Mouse (Mus musculus) limb, embryonic 11.5 days (tissue): ENCODE data around the gene Matn4. TPM values are rescaled to one million over a fixed set of nuclear protein-coding genes. Genes with fewer than 3 reads are reported as not detected.

Source experiments
- ATAC-seq: fragments of 200-750 bp; cut with Nextera tagmentation; 2 replicates; pipeline ENCODE4 v1.8.0; 2017; ENCODE audit warnings: low read depth; ENCODE audit not compliant: insufficient number of reproducible peaks, low FRiP score, low TSS enrichment
- DNase-seq: peaks from one replicate; pipeline ENCODE4 v3.0.0-alpha.2; 2015; ENCODE audit warnings: low spot score
- H3K27ac ChIP-seq: fragments of 300-500 bp; sonication (generic); replicated peaks from 2 replicates; pipeline ENCODE4 v1.5.1; 2014; ENCODE audit warnings: low read depth, mild to moderate bottlenecking, low read length
- H3K27me3 ChIP-seq: fragments of 300-500 bp; sonication (generic); 2 replicates; pipeline ENCODE4 v1.6.1; 2014; ENCODE audit warnings: mild to moderate bottlenecking, low read length, mixed read lengths; ENCODE audit not compliant: control insufficient read depth, insufficient read depth
- H3K36me3 ChIP-seq: fragments of 300-500 bp; sonication (generic); 2 replicates; pipeline ENCODE4 v1.6.1; 2014; ENCODE audit warnings: mild to moderate bottlenecking, low read length, moderate library complexity, mixed read lengths; ENCODE audit not compliant: control insufficient read depth, insufficient read depth
- H3K4me1 ChIP-seq: fragments of 300-500 bp; sonication (generic); 2 replicates; pipeline ENCODE4 v1.6.1; 2014; ENCODE audit warnings: low read length, mixed read lengths; ENCODE audit not compliant: control insufficient read depth, insufficient read depth
- H3K4me2 ChIP-seq: fragments of 300-500 bp; sonication (generic); 2 replicates; pipeline ENCODE4 v1.6.1; 2014; ENCODE audit warnings: low read depth, mild to moderate bottlenecking, moderate library complexity; ENCODE audit not compliant: severe bottlenecking
- H3K4me3 ChIP-seq: fragments of 300-500 bp; sonication (generic); 2 replicates; pipeline ENCODE4 v1.5.1; 2014; ENCODE audit warnings: low read depth, low read length
- H3K9ac ChIP-seq: fragments of 300-500 bp; sonication (generic); 2 replicates; pipeline ENCODE4 v1.6.1; 2014; ENCODE audit warnings: mild to moderate bottlenecking, low read length
- H3K9me3 ChIP-seq: fragments of 300-500 bp; sonication (generic); 2 replicates; pipeline ENCODE4 v1.6.1; 2016; ENCODE audit warnings: low read length; ENCODE audit not compliant: control insufficient read depth
- WGBS: fragments of 180-500 bp; shearing (Covaris S2); extraction: QIAGEN DNeasy Blood & Tissue Kit; methylation state at CpG from one replicate; pipeline ENCODE4 v1.1.7; 2014; 5-methylcytosine and 5-hydroxymethylcytosine counted together
- polyA plus RNA-seq: library from polyadenylated mRNA; unstranded; fragments of >200 nt; fragmentation: Nextera tagmentation; extraction: Ambion mirVana; gene quantifications from 2 replicates; pipeline ENCODE4 v1.2.1, GENCODE M21; 2014

Matn4 gene
- polyA plus RNA-seq, 1 experiment from 2014 or later: 3.6 TPM

GRCm38 (mm10) chr2:164396076-164396475 lies 8.9 kb downstream of the Matn4 start:
- H3K4me3 ChIP-seq: no peak overlapping the region
- H3K4me2 ChIP-seq: no peak overlapping the region
- H3K9ac ChIP-seq: no peak overlapping the region
- H3K36me3 ChIP-seq: no peaks in the 10 kb centered on the region
- H3K27me3 ChIP-seq: peaks cover 23% of the 10 kb centered on the region
- 90% methylated on average over 7 of the region's 7 CpGs for WGBS
- 0 out of 2 replicates have a peak, but pooled peaks cover 4% of the 10 kb centered on the region for H3K4me1 ChIP-seq
- no peak for DNase-seq
- no peaks in the 10 kb centered on the region for H3K9me3 ChIP-seq
- H3K27ac ChIP-seq: no peak overlapping the region
- ATAC-seq: no peak

GRCm38 (mm10) chr2:164393126-164393525 lies 11.8 kb downstream of the Matn4 start:
- 79% methylated on average over 29 of the region's 29 CpGs for WGBS
- Histone ChIP-seq H3K9me3 (no peaks in the 10 kb centered on the region), H3K4me2 (no peak overlapping the region), H3K4me3 (no peak overlapping the region), H3K36me3 (no peaks in the 10 kb centered on the region), H3K9ac (no peak overlapping the region), H3K4me1 (no peaks in the 10 kb centered on the region), H3K27me3 (peaks cover 4% of the 10 kb centered on the region), H3K27ac (no peak overlapping the region)
- ATAC-seq (no peak), DNase-seq (no peak)

GRCm38 (mm10) chr2:164389499-164389898 lies 15.5 kb downstream of the Matn4 start:
- Histone ChIP-seq H3K27me3 (peaks cover 12% of the 10 kb centered on the region), H3K9me3 (no peaks in the 10 kb centered on the region), H3K36me3 (no peaks in the 10 kb centered on the region), H3K4me3 (peak overlapping the region; percentile 28), H3K9ac (peak overlapping the region; percentile 39), H3K4me2 (peak overlapping the region; percentile 61), H3K27ac (peak overlapping the region; percentile 57), H3K4me1 (peaks cover 8% of the 10 kb centered on the region; the same call in 1 of the 2 replicates)
- WGBS: under 1% methylated on average over 30 of the region's 30 CpGs
- DNase-seq: peak; percentile 94
- peak; percentile 31; the same call in 1 of the 2 replicates for ATAC-seq

- peak within 1 kb of the TSS; percentile 61 for H3K4me2 ChIP-seq
- peak within 1 kb of the TSS; percentile 39 for H3K9ac ChIP-seq
- H3K4me1 ChIP-seq: peaks cover 8% of the 10 kb centered on the region; the same call in 1 of the 2 replicates
- peak within 1 kb of the TSS; percentile 57 for H3K27ac ChIP-seq
- H3K4me3 ChIP-seq: peak within 1 kb of the TSS; percentile 28
- WGBS: 3% methylated on average over 17 of the region's 17 CpGs
- H3K36me3 ChIP-seq: no peaks in the 10 kb centered on the region
- peak; percentile 62 for DNase-seq
- peaks cover 12% of the 10 kb centered on the region for H3K27me3 ChIP-seq
- ATAC-seq: peak; percentile 65
- no peaks in the 10 kb centered on the region for H3K9me3 ChIP-seq
These were observed 15.9 kb downstream of the Matn4 start, which contains the start of gene Slpi for GRCm38 (mm10) chr2:164389020-164389419. Slpi (minus strand) TSS chr2:164389095.

GRCm38 (mm10) chr2:164386953-164387352 lies 18.0 kb downstream of the Matn4 start:
- H3K27me3 ChIP-seq: peaks cover 12% of the 10 kb centered on the region
- no peak overlapping the region for H3K4me3 ChIP-seq
- no peaks in the 10 kb centered on the region for H3K9me3 ChIP-seq
- peaks cover 8% of the 10 kb centered on the region; the same call in 1 of the 2 replicates for H3K4me1 ChIP-seq
- H3K27ac ChIP-seq: no peak overlapping the region
- H3K9ac ChIP-seq: no peak overlapping the region
- no peak for ATAC-seq
- H3K4me2 ChIP-seq: no peak overlapping the region
- peak; percentile 53 for DNase-seq
- WGBS: 7% methylated on average over 8 of the region's 8 CpGs
- H3K36me3 ChIP-seq: no peaks in the 10 kb centered on the region

GRCm38 (mm10) chr2:164385927-164386763 lies 18.8 kb downstream of the Matn4 start:
- Histone ChIP-seq H3K9me3 (no peaks in the 10 kb centered on the region), H3K36me3 (no peaks in the 10 kb centered on the region), H3K27me3 (peaks cover 12% of the 10 kb centered on the region), H3K4me2 (no peak overlapping the region), H3K9ac (no peak overlapping the region), H3K4me1 (peaks cover 8% of the 10 kb centered on the region; the same call in 1 of the 2 replicates), H3K4me3 (no peak overlapping the region), H3K27ac (0 out of 2 replicates have a peak overlapping the region, but pooled peaks have one; percentile 30)
- peak; percentile 78 for ATAC-seq
- DNase-seq: peak; percentile 71
- 15% methylated on average over 18 of the region's 18 CpGs for WGBS

GRCm38 (mm10) chr2:164383656-164384399 lies 21.1 kb downstream of the Matn4 start:
- no peaks in the 10 kb centered on the region for H3K9me3 ChIP-seq
- no peak overlapping the region for H3K4me3 ChIP-seq
- no peak overlapping the region for H3K4me2 ChIP-seq
- no peak overlapping the region for H3K27ac ChIP-seq
- ATAC-seq (no peak), DNase-seq (no peak)
- H3K27me3 ChIP-seq: peaks cover 12% of the 10 kb centered on the region
- H3K4me1 ChIP-seq: peaks cover 8% of the 10 kb centered on the region; the same call in 1 of the 2 replicates
- H3K36me3 ChIP-seq: no peaks in the 10 kb centered on the region
- WGBS: 54% methylated on average over 11 of the region's 11 CpGs
- no peak overlapping the region for H3K9ac ChIP-seq

GRCm38 (mm10) chr2:164382971-164383370 lies 22.0 kb downstream of the Matn4 start:
- 0 out of 2 replicates have a peak, but pooled peaks cover 6% of the 10 kb centered on the region for H3K27me3 ChIP-seq
- peaks cover 8% of the 10 kb centered on the region; the same call in 1 of the 2 replicates for H3K4me1 ChIP-seq
- ATAC-seq: no peak
- H3K9ac ChIP-seq: no peak overlapping the region
- no peak overlapping the region for H3K27ac ChIP-seq
- DNase-seq: no peak
- no peak overlapping the region for H3K4me2 ChIP-seq
- no peak overlapping the region for H3K4me3 ChIP-seq
- H3K36me3 ChIP-seq: no peaks in the 10 kb centered on the region
- H3K9me3 ChIP-seq: no peaks in the 10 kb centered on the region
- WGBS: 83% methylated on average over 3 of the region's 3 CpGs
